Mouse (Mus musculus): ENCODE data around the gene Hnrnpm.

DNA sequence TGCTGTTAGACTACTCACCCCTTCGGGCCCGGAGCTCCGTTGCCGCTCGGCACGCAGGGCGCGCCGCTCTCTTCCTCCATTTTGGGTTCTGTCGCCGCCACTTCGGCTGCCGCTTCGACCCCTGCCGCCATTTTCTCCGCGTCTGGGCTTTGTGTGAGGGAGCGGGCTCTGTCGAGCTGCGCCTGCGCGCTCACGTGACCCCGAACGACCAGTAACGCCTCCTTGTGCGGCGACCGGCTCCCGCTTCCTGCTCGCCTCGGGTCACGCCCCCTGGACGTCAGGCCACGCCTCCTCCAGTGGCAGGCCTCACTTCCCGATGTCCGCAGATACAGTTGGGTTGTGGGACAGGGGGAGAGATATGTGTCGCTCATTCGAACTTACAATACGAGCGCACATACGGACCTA, 1.4 kb downstream of the Hnrnpm start:
- TF ChIP-seq POLR2A (IDR thresholded peaks at IDR 0.05; ENCODE audit: borderline replicate concordance, control insufficient read depth, low read depth, low read length) (peak; percentile 97), CTCF (IDR thresholded peaks at IDR 0.05; ENCODE audit: control insufficient read depth, insufficient read depth, low read length) (no peak)

Data from bone marrow, adult 2 months (tissue).